Mouse (Mus musculus): ENCODE measurements around the gene Taar7f. TPM values are rescaled to one million over a fixed set of nuclear protein-coding genes. Genes with fewer than 3 reads are reported as not detected.
"Not testable (repeated sequence)": the region's sequence is repeated elsewhere in the genome, so short reads cannot be mapped to it uniquely, and the experiment has no call there.

Gene Taar7f
- total RNA-seq (2021), result not detected

DNA sequence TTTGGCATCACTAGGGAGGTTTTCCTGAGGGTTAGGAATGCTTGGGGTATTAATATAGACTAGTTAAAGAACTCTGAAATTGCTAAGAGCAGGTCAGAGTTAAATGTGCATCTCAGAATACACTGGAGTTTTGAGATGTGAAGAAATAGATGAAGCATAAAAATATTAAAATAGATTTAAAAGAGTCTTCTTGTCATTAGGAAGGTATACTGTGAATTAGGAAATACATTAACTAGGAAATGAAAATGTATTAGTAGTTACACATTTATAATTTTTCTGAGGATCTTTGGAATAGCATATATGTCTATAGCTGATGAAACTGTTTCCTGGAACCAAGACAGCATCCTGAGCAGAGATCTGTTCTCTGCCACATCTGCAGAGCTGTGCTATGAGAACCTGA lies at the start of gene Taar7f:
Taar7f (plus strand) TSS at position 301 of the 400 bp plus-strand sequence.
- intact Hi-C loops (cut with DNase I), result no loop called here
- DNase-seq (ENCODE audit: low spot score in 2 of 2), result no peak

- intact Hi-C loops (cut with DNase I), result no loop called here
- no peak for DNase-seq (ENCODE audit: low spot score in 2 of 2)
Observed at GRCm38 (mm10) chr10:23999639-24000038, 49.7 kb upstream of the Taar7f start, which contains the start of gene Taar7b. Gene Taar7b, plus strand, starts transcription at chr10:23999939.

- intact Hi-C loops (cut with DNase I), result no loop called here
- DNase-seq (ENCODE audit: low spot score in 2 of 2), result no peak
Observed at GRCm38 (mm10) chr10:24006442-24006841, 42.9 kb upstream of the Taar7f start.

- intact Hi-C loops (cut with DNase I), result no loop called here
- DNase-seq (ENCODE audit: low spot score in 2 of 2), result no peak
Observed at GRCm38 (mm10) chr10:24007034-24007433, 42.3 kb upstream of the Taar7f start.

- no peak for DNase-seq (ENCODE audit: low spot score in 2 of 2)
- intact Hi-C loops (cut with DNase I), result no loop called here
Observed at GRCm38 (mm10) chr10:24008143-24008542, 41.2 kb upstream of the Taar7f start.

- DNase-seq (ENCODE audit: low spot score in 2 of 2), result no peak
- intact Hi-C loops (cut with DNase I), result no loop called here
Observed at GRCm38 (mm10) chr10:24026922-24027321, 22.4 kb upstream of the Taar7f start, which contains the start of gene Taar7d. Gene Taar7d, plus strand, starts transcription at chr10:24027222.

- intact Hi-C loops (cut with DNase I), result no loop called here
- no peak for DNase-seq (ENCODE audit: low spot score in 2 of 2)
Observed at GRCm38 (mm10) chr10:24031347-24031746, 18.0 kb upstream of the Taar7f start.

GRCm38 (mm10) chr10:24037314-24037713 lies 12.0 kb upstream of the Taar7f start, which contains the start of gene Taar7e:
Gene Taar7e, plus strand, starts transcription at chr10:24037614.
- DNase-seq (ENCODE audit: low spot score in 2 of 2), result no peak
- intact Hi-C loops (cut with DNase I), result no loop called here

- no peak for DNase-seq (ENCODE audit: low spot score in 2 of 2)
- intact Hi-C loops (cut with DNase I), result no loop called here
Observed at GRCm38 (mm10) chr10:24040120-24040869, 9.0 kb upstream of the Taar7f start.

GRCm38 (mm10) chr10:24052039-24052438 lies 2.7 kb downstream of the Taar7f start:
- no peak for DNase-seq (ENCODE audit: low spot score in 2 of 2)
- intact Hi-C loops (cut with DNase I), result no loop called here

DNA sequence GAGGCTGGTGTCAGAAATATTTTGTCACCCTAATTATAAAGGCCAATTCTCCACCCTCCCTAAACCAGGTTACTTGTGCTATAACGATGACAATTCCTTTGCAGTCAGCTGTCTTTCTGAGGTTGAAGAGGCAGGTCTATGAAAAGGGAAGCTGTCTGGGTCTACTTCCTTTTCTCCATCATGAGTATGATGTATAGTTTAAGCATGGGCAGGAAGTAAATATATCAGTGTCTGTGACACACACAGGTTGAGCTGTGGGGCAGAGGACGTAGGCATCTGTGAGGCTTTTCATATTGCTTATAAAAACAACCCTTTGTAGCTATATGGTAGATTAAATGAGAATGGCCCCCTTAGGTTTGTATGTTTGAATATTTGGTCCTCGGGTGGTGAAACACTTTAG lies 9.7 kb downstream of the Taar7f start:
- DNase-seq (ENCODE audit: low spot score in 2 of 2), result no peak
- intact Hi-C loops (cut with DNase I), result no loop called here

GRCm38 (mm10) chr10:24074751-24075150 lies 25.4 kb downstream of the Taar7f start:
- intact Hi-C loops (cut with DNase I); DNase-seq (ENCODE audit: low spot score in 2 of 2): not testable (repeated sequence)

GRCm38 (mm10) chr10:24076200-24076599 lies 26.9 kb downstream of the Taar7f start, which contains the start of gene Taar8a:
Gene Taar8a, plus strand, starts transcription at chr10:24076500.
- DNase-seq (ENCODE audit: low spot score in 2 of 2); intact Hi-C loops (cut with DNase I): not testable (repeated sequence)

- intact Hi-C loops (cut with DNase I), result loop anchor here (2.0 kb wide), 2 partner anchors 101 to 267 kb away; no protein-coding TSS in a partner anchor
Observed at GRCm38 (mm10) chr10:24080166-24080565, 30.9 kb downstream of the Taar7f start.

DNA sequence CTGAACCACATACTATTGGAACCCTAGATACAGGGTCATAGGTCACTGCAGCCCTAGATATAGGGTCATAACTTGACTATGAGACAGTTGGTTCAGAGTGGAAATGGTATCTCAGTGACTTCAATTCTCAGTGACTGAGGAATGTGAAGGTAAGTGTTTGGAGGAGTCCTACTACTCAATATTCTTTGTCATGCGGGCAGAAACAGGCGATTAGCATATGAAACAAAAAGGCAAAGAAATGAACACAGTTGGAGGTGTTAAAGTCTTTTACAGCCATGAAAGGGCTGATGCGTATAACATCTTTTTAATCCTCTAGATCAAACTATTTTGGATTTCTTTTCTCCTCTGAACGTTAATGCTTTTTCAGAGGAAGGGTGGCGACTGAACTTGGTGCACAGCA lies 36.6 kb downstream of the Taar7f start:
- intact Hi-C loops (cut with DNase I), result no loop called here
- DNase-seq (ENCODE audit: low spot score in 2 of 2), result no peak

More at GRCm38 (mm10) chr10:24080166-24080565, 30.9 kb downstream of the Taar7f start:
- DNase-seq (ENCODE audit: low spot score in 2 of 2), result peak; percentile 36 to 57

DNA sequence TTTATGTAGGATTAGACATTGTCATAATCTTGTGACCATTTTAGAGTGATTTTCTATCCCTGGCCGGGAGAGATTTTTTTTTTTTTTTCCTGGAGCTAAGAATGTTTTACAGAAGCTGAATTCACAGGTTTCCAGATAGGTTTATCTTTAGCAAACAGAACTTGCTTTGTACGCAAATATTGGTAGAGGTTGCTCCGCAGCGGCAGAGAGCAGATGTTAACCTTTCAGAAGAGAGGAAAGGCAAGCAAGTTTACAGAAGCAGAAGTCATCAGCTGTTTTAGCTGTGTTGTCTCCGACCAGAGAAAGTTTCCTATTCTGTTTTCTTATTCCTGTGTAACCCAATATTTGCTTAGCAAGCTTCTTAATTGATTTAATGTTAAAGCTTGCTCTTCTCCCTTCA lies 37.2 kb downstream of the Taar7f start:
- intact Hi-C loops (cut with DNase I), result no loop called here
- no peak for DNase-seq (ENCODE audit: low spot score in 2 of 2)

- intact Hi-C loops (cut with DNase I), result no loop called here
- DNase-seq (ENCODE audit: low spot score in 2 of 2), result no peak
Observed at GRCm38 (mm10) chr10:24087168-24087567, 37.9 kb downstream of the Taar7f start.

DNA sequence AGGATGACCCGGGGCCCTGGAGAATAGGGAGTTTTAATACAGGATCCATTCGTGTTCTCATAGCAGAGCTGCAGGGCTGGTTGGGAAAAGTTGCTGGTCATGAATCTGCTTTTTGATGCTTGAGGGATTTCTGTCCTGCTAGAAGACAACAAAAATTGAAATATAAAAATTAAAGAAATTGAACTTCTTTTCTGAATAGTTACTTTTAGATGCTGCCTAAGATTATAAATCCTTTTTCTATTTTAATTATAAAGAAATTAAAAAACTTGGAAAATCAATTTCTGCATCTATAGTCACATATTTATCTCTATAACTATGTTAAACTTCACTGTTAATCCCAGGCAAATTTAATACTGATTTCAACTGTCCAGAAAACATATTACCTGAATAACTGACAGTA lies 42.9 kb downstream of the Taar7f start, which contains the start of gene Taar8b:
Taar8b (minus strand) TSS at position 101 of the 400 bp plus-strand sequence.
- DNase-seq (ENCODE audit: low spot score in 2 of 2), result no peak
- intact Hi-C loops (cut with DNase I), result no loop called here

GRCm38 (mm10) chr10:24097010-24097409 lies 47.7 kb downstream of the Taar7f start:
- intact Hi-C loops (cut with DNase I), result not testable (repeated sequence)

More at GRCm38 (mm10) chr10:24097010-24097409, 47.7 kb downstream of the Taar7f start:
- not testable (repeated sequence) for DNase-seq (ENCODE audit: low spot score in 2 of 2)
